Mouse (Mus musculus) thymus, postnatal 0 days (tissue): Measurements from ENCODE around the gene Gpr68. TPM values are rescaled to one million over a fixed set of nuclear protein-coding genes. Genes with fewer than 3 reads are reported as not detected.
A peak's percentile ranks its signal among the peaks of the same experiment; 100 is the strongest.

Source experiments
- DNase-seq: peaks from one replicate; pipeline ENCODE4 v3.0.0-alpha.2; 2015; ENCODE audit warnings: low spot score
- polyA plus RNA-seq: library from polyadenylated mRNA; unstranded; fragments of >200 nt; fragmentation: Nextera tagmentation; extraction: Ambion mirVana; gene quantifications from 2 replicates; pipeline ENCODE4 v1.2.1, GENCODE M21; 2015

Gene Gpr68
- polyA plus RNA-seq, result 6.8 and 7.5 TPM in 2 replicates

- DNase-seq, result no peak
These were observed at the start of gene Gpr68 for GRCm38 (mm10) chr12:100907598-100908297. TSS of gene Gpr68 (minus strand) at chr12:100908198.

- no peak for DNase-seq
These were observed 49.3 kb upstream of the Gpr68 start for GRCm38 (mm10) chr12:100957257-100957656.

DNA sequence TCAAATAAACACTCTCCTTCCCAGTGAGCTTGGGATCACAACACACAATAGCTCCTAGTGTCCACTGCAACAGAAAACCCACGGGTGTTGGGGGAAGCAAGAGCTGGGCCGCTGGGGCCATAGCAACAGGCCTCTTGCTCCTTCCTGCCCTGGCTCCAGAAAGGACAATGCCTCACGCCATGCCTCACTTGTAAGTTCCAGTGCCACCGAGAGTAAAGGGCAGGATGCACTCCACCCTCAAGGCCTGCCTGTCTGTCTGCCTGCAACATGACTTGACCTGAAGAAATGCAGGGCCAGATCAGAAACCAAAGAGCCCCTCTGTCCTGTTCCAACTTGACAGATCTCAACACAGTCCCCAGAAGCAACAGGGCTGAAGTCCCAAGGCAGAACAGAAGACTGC, 48.8 kb upstream of the Gpr68 start:
- DNase-seq, result no peak

- no peak for DNase-seq
These were observed 48.0 kb upstream of the Gpr68 start for GRCm38 (mm10) chr12:100956028-100956427.

- no peak for DNase-seq
These were observed 45.9 kb upstream of the Gpr68 start for GRCm38 (mm10) chr12:100953926-100954325.

GRCm38 (mm10) chr12:100952193-100952931, 44.4 kb upstream of the Gpr68 start:
- peak; percentile 80 for DNase-seq

- DNase-seq, result no peak
These were observed 41.1 kb upstream of the Gpr68 start for GRCm38 (mm10) chr12:100949146-100949545.

DNA sequence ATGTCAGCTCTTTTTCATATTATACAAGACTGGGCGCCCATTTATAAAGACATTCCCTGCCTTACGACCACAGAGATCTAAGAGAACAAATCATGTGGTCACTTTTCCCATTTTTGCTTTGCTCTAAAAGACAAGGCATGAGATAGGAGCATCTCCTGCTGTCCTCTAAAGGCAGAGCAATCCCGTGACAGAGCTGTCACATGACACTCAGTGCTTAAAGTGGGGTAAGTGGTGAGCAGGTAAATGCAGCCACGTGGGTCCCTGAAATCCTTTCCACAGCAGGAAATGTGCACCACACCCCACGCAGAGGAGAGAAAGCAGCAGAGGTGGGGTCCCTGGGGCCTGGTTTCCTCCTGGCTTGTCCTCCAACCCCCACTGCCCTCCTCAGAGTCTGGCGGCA, 40.0 kb upstream of the Gpr68 start:
- no peak for DNase-seq

DNA sequence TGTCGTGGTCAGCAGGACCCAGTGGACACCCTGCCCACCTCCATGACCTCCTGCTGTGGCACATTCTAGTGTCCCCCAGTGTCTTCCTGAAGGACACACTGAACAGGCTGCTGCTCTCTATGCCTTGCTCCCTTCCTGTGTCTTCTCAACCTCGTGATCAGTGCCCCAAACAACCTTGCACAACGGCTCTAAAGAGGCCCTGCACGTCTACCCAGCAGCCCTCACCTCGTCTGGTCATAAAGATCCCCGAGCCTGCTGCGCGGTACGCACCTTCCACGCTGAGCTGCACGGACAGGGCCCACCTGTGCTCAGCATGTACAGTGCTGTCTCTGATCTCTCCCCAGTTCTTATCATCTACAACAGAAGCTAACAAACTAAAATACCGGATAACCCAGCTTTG, 38.0 kb upstream of the Gpr68 start:
- no peak for DNase-seq

- DNase-seq, result no peak
These were observed 37.5 kb upstream of the Gpr68 start for GRCm38 (mm10) chr12:100945501-100945900.

GRCm38 (mm10) chr12:100944921-100945336, 36.9 kb upstream of the Gpr68 start:
- DNase-seq, result no peak

GRCm38 (mm10) chr12:100943146-100943545, 35.1 kb upstream of the Gpr68 start:
- DNase-seq, result no peak

GRCm38 (mm10) chr12:100941361-100941760, 33.4 kb upstream of the Gpr68 start:
- no peak for DNase-seq

- DNase-seq, result no peak
These were observed 29.7 kb upstream of the Gpr68 start for GRCm38 (mm10) chr12:100937441-100938360.

DNA sequence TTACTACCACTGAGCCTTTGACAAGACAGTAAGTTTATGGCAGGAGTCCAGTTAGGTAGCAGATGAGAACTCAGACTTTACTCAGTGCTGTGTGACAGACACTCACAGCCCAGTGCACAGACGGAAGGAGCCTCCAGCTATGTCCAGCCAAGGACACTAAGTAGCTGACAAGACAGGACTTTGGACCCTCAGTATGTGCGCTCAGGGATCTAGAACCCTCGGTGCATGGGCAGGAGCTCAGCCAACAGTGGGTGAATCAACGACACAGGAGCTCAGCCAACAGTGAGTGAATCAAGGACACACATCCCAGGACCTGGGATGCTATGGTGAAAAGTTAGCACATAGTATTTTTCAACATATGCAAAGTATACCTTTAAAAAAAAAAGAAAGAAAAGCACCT, 28.7 kb upstream of the Gpr68 start:
- DNase-seq, result no peak

DNA sequence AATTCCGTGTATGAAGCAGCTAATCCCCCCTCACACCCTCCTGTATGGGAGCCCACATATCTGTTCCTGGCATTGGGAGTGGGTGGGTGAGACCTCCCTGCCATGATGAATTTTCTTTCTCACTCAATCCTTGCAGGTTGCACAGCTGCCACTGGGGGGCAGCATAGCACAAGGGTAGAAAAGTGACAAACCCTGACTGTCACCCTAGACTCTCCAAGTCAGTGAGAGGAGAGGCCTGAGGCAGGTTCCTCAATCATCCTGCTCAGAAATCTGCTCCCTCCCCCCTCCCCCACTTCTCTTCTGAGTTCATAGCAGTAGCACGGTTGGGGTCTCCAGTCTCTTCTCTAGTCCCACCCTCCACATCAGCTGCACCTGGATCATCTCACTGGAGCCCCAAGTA, 28.1 kb upstream of the Gpr68 start:
- peak; percentile 77 for DNase-seq

DNA sequence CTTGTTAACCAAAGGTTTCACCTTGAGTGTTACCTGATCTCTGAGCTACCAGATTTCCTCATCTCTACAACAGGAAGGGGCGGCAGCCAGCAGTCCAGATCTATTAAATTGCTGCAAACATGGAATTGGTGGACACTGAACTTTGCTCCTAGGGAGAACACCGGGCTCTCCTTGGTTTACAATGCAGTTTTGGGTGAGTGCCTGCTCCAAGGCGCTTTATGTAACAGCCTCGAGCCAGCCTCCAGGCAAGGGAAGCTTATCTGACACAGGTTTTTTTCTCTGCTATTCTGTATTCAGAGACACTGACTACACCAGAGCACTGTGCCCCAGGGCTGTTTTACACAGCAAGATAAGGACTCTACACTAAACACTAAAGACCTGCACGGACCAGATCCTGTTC, 26.8 kb upstream of the Gpr68 start:
- no peak for DNase-seq

DNA sequence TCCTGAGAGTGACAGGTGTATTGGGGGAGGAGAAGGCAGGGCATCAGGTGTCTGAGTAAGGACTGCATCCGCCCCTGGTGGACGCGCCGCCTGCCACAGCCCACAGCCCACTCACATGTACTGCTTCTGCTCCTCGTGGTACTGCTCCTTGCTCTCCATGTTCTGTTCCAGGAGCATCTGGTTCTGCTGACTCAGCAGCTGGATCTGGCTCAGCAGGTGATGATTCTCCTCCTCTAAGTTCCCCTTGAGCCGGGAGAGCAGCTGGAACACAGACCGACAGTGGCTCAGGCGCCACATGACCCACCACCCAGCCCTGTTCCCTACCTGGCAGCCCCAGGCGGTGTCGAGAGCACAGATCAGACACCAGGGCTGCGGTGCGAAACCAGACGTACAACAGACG, 23.7 kb upstream of the Gpr68 start:
- DNase-seq, result no peak

- no peak for DNase-seq
These were observed 20.3 kb upstream of the Gpr68 start for GRCm38 (mm10) chr12:100928286-100928685.

DNA sequence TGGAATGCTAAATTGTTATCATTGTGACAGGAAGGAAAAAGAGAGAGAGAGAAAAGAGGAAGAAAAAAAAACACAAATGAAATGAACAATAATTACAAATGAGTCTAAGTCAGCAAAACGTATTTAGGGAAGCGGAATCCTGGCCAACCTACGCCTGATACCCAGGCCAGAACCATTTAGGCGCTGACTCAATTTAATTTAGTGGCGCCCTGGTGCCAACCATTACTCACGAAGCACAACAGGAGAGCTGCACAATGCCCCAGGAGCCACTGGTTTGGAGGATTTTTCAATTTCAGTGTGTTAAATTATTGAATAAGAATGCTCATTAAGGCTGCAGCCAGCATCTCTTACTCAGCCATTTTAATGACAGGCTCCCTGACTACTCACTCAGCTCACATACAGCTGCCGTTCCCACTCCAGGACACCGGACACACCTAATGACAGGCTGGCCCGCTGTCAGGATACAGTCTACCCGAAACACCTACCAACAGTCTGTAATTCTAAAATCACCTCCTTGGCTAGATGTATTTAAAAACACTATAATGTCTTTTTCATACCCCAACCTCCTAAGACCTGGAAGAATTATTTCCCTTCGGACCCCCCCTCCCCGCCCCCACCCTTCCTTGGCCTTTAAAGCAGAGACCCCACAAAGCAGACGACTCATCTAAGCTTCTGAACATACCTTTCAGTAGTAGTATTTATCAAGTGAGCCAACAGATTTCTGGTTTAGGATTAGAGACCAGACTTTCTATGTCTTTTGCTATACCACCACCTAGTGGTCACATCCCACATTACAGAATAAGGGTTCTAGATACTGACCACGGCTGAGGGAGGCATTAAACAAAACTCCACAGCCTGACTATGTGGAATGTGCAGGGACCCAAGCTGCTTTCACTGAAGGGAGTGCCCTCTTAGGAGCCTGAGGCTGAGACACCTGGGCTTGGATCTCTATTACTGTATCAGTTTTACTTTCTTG, 17.9 kb upstream of the Gpr68 start:
- peak; percentile 77 for DNase-seq
